Mouse (Mus musculus) lung, adult 2 months (tissue): ENCODE measurements around the gene Ldlrad3. TPM values are rescaled to one million over a fixed set of nuclear protein-coding genes. Genes with fewer than 3 reads are reported as not detected.

Source experiments
- DNase-seq: peaks from one replicate; pipeline ENCODE4 v3.0.0; 2022
- H3K4me1 ChIP-seq: fragments of 200-500 bp; 2 replicates; pipeline ENCODE4 v1.6.1; 2011; ENCODE audit warnings: low read length; ENCODE audit not compliant: control insufficient read depth, insufficient read depth
- H3K4me3 ChIP-seq: fragments of 200-500 bp; replicated peaks from 2 replicates; pipeline ENCODE3; 2011; ENCODE audit warnings: low read depth, mild to moderate bottlenecking, control low read depth, low read length; ENCODE audit errors: extremely low read depth
- CTCF ChIP-seq: fragments of 200-500 bp; IDR thresholded peaks from 2 replicates; pipeline ENCODE4 v1.5.1; 2011; ENCODE audit warnings: mild to moderate bottlenecking, low read length, control low read depth; ENCODE audit not compliant: insufficient read depth
- POLR2A ChIP-seq: fragments of 200-500 bp; IDR thresholded peaks from 2 replicates; pipeline ENCODE4 v1.6.1; 2011; ENCODE audit warnings: low read depth, mild to moderate bottlenecking, control low read depth, low read length, borderline replicate concordance; ENCODE audit errors: extremely low read depth
- WGBS: fragments of 180-500 bp; shearing (Covaris S2); methylation state at CpG from one replicate; pipeline ENCODE4 v1.1.7; 2018; 5-methylcytosine and 5-hydroxymethylcytosine counted together
- polyA plus RNA-seq: library from polyadenylated mRNA; depleted of rRNA; stranded (reverse); fragments of >200 nt; gene quantifications from 2 replicates; pipeline ENCODE4 v1.2.3, GENCODE M21; 2012

Ldlrad3 gene
- polyA plus RNA-seq, 1 experiment = 14.6 TPM

GRCm38 (mm10) chr2:101932169-101932936, 253.8 kb downstream of the Ldlrad3 start:
- TF ChIP-seq POLR2A = no peak
- no peak for TF ChIP-seq CTCF
- H3K4me3 ChIP-seq = no peak overlapping the region
- H3K4me1 ChIP-seq = no peaks in the 10 kb centered on the region
- no peak for DNase-seq
- WGBS = 85% methylated on average over 14 of the region's 14 CpGs

GRCm38 (mm10) chr2:101925591-101926188, 260.5 kb downstream of the Ldlrad3 start:
- 87% methylated on average over 12 of the region's 12 CpGs for WGBS
- no peak for DNase-seq

GRCm38 (mm10) chr2:101925183-101925582, 261.0 kb downstream of the Ldlrad3 start:
- TF ChIP-seq CTCF = no peak
- TF ChIP-seq POLR2A = no peak
- H3K4me3 ChIP-seq = no peak overlapping the region
- no peaks in the 10 kb centered on the region for H3K4me1 ChIP-seq
- no peak for DNase-seq
- WGBS = 96% methylated on average over 3 of the region's 3 CpGs

More at GRCm38 (mm10) chr2:101925591-101926188, 260.5 kb downstream of the Ldlrad3 start:
- TF ChIP-seq CTCF (no peak), POLR2A (no peak)
- H3K4me1 ChIP-seq = no peaks in the 10 kb centered on the region
- H3K4me3 ChIP-seq = no peak overlapping the region

- WGBS = 65% methylated on average over 4 of the region's 4 CpGs
- H3K4me3 ChIP-seq = no peak overlapping the region
- no peak for DNase-seq
- TF ChIP-seq POLR2A = no peak
- no peak for TF ChIP-seq CTCF
- H3K4me1 ChIP-seq = no peaks in the 10 kb centered on the region
Measured at GRCm38 (mm10) chr2:101923181-101923580, 263.0 kb downstream of the Ldlrad3 start.

- TF ChIP-seq POLR2A = no peak
- no peak for TF ChIP-seq CTCF
- WGBS = 90% methylated on average over 4 of the region's 4 CpGs
- DNase-seq = no peak
- no peaks in the 10 kb centered on the region for H3K4me1 ChIP-seq
- H3K4me3 ChIP-seq = no peak overlapping the region
Measured at GRCm38 (mm10) chr2:101922302-101922701, 263.9 kb downstream of the Ldlrad3 start.

GRCm38 (mm10) chr2:101920136-101920554, 266.0 kb downstream of the Ldlrad3 start:
- DNase-seq = no peak
- H3K4me3 ChIP-seq = no peak overlapping the region
- 69% methylated on average over 2 of the region's 2 CpGs for WGBS
- H3K4me1 ChIP-seq = no peaks in the 10 kb centered on the region
- TF ChIP-seq CTCF (no peak), POLR2A (no peak)

GRCm38 (mm10) chr2:101918518-101918917, 267.7 kb downstream of the Ldlrad3 start:
- H3K4me1 ChIP-seq = no peaks in the 10 kb centered on the region
- H3K4me3 ChIP-seq = no peak overlapping the region
- TF ChIP-seq CTCF (no peak), POLR2A (no peak)
- DNase-seq = no peak
- 83% methylated on average over 7 of the region's 7 CpGs for WGBS

- TF ChIP-seq CTCF (no peak), POLR2A (no peak)
- DNase-seq = no peak
- Histone ChIP-seq H3K4me3 (no peak overlapping the region), H3K4me1 (no peaks in the 10 kb centered on the region)
- 92% methylated on average over 15 of the region's 15 CpGs for WGBS
Measured at GRCm38 (mm10) chr2:101909326-101910080, 276.7 kb downstream of the Ldlrad3 start.

- no peak for TF ChIP-seq POLR2A
- no peak for TF ChIP-seq CTCF
- 76% methylated on average over 13 of the region's 13 CpGs for WGBS
- DNase-seq = no peak
- Histone ChIP-seq H3K4me3 (no peak overlapping the region), H3K4me1 (no peaks in the 10 kb centered on the region)
Measured at GRCm38 (mm10) chr2:101908773-101909172, 277.4 kb downstream of the Ldlrad3 start.

- no peaks in the 10 kb centered on the region for H3K4me1 ChIP-seq
- DNase-seq = no peak
- H3K4me3 ChIP-seq = no peak overlapping the region
- WGBS = 79% methylated on average over 10 of the region's 10 CpGs
- TF ChIP-seq POLR2A (no peak), CTCF (no peak)
Measured at GRCm38 (mm10) chr2:101907386-101908022, 278.7 kb downstream of the Ldlrad3 start.
